Mouse (Mus musculus): ENCODE measurements around the gene Galnt7. TPM values are rescaled to one million over a fixed set of nuclear protein-coding genes. Genes with fewer than 3 reads are reported as not detected.

Galnt7 gene
- polyA plus RNA-seq, 1 experiment, result 0.96 TPM

DNA sequence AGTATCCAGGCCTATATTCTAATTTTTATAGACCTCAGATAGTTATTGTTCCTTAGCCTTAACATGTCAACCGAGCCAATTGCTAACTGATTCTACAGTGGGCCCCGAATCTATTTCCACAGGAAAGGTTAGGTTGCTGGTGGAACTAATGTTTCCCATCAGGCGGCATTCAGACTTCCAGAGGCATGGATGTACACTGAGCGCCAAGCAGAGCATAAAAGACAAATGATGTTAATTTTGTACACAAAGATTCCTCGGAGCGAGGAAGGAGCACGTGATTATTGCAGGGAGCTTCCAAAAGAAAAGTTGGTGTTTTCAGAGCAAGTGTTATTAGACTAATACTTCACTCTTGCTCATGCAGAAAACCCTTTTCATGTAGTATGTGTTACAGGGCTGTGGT, 21.1 kb downstream of the Galnt7 start:
- Histone ChIP-seq H3K4me1 (peaks cover 89% of the 10 kb centered on the region), H3K27me3 (replicated peaks) (no peaks in the 10 kb centered on the region), H3K36me3 (replicated peaks; ENCODE audit: low read length) (peaks cover 32% of the 10 kb centered on the region), H3K9me3 (no peaks in the 10 kb centered on the region), H3K4me3 (replicated peaks) (no peak overlapping the region)
- no peak for TF ChIP-seq FLI1 (IDR thresholded peaks at IDR 0.05; ENCODE audit: low read length)
- TF ChIP-seq GATA1 (IDR thresholded peaks at IDR 0.05; ENCODE audit: borderline replicate concordance, low read length), result no peak

DNA sequence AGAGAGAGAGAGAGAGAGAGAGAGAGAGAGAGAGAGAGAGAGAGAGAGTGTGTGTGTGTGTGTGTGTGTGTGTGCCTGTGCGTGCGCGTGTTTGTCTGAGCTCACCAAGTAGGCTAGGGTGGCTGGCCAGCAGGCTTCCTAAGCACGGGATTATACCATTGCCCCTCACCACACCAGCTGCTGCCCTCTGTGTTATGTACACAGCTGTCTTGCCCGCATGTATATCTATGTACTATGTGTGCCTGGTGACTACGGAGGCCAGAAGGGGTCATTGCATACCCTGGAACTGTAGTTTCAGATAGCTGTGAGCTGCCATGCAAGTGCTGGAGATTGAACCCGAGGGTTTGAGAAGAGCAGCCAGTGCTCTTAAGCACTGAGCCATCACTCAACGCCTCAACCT, 22.7 kb downstream of the Galnt7 start:
- Histone ChIP-seq H3K9me3 (no peaks in the 10 kb centered on the region), H3K4me1 (peaks cover 89% of the 10 kb centered on the region), H3K36me3 (replicated peaks; ENCODE audit: low read length) (peaks cover 34% of the 10 kb centered on the region), H3K27me3 (replicated peaks) (no peaks in the 10 kb centered on the region), H3K4me3 (replicated peaks) (peak overlapping the region; percentile 3)
- TF ChIP-seq GATA1 (IDR thresholded peaks at IDR 0.05; ENCODE audit: borderline replicate concordance, low read length) (no peak), FLI1 (IDR thresholded peaks at IDR 0.05; ENCODE audit: low read length) (no peak)

DNA sequence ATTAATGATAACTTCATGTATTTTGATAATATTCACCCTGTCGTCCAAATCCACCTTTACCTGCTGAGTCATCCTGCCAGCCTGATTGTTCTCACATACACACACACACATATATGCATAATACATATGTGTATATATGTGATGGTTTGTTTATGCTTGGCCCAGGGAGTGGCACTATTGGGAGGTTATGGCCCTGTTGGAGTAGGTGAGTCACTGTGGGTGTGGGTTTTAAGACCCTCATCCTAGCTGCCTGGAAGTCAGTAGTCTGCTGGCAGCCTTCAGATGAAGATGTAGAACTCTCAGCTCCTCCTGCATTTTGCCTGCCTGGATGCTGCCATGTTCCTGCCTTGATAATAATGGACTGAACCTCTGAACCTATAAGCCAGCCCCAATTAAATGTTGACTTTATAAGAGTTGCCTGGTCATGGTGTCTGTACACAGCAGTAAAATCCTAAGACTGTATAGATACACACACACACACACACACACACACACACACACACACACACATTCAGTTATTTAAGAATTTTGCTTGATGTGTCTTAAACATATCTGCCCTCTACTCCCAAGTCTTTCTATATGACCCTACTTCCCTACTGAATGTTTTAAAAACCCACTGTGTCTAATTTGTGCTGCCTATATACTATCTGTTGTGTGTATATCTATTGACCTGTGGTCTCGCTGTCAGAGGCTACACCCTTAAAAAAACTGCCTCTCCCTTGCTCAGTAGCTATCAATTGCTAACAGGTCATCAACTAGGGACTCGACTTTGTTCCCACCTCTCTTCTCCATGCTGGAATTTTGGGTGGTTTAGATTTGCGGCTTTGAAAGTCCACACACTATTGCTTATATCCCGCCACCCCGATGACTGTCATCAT, 23.8 kb downstream of the Galnt7 start:
- no peaks in the 10 kb centered on the region; the same call in 1 of the 2 replicates for H3K9me3 ChIP-seq
- no peak overlapping the region for H3K4me3 ChIP-seq (replicated peaks)
- peaks cover 36% of the 10 kb centered on the region for H3K36me3 ChIP-seq (replicated peaks; ENCODE audit: low read length)
- TF ChIP-seq GATA1 (IDR thresholded peaks at IDR 0.05; ENCODE audit: borderline replicate concordance, low read length) (no peak), FLI1 (IDR thresholded peaks at IDR 0.05; ENCODE audit: low read length) (no peak)
- H3K4me1 ChIP-seq, result peaks cover 90% of the 10 kb centered on the region
- H3K27me3 ChIP-seq (replicated peaks), result no peaks in the 10 kb centered on the region

DNA sequence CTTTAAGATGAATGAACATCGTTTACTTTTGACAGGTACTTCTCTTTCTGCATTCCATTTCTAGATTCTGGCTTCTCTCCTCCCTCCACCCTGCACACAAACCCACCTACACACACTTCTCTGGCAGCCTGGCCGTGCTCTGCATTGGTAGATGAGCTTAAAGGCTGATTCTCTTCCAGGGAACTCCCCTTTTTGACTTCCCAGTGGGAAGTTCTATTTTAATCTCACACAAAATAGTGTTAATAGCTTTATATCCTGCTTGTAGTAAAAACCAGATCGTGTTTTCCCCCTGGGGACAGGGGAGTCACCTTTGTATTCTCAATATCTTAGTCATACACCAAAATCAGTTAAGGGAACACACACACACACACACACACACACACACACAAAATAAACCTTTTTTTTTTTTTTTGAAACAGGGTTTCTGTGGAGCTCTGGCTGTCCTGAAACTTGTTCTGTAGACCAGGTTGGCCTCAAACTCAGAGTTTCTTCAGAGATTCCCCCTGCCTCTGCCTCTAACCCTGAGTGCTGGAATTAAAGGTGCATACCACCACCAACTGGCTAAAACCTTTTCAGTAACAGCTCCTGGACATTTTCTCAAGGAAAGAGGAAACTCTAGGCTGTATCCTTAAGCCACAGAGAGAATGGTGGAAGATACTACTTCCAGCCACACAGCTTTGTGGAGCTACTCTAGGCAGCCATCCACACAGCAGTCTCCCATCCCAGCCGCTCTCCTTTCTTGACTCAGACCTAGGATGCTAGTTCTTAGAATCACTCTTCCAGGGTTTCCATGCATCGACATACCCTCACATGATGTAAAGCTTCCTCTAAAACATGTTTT, 24.7 kb downstream of the Galnt7 start:
- H3K4me3 ChIP-seq (replicated peaks), result no peak overlapping the region
- no peaks in the 10 kb centered on the region; the same call in 1 of the 2 replicates for H3K9me3 ChIP-seq
- peaks cover 30% of the 10 kb centered on the region for H3K36me3 ChIP-seq (replicated peaks; ENCODE audit: low read length)
- H3K27me3 ChIP-seq (replicated peaks), result no peaks in the 10 kb centered on the region
- peaks cover 90% of the 10 kb centered on the region for H3K4me1 ChIP-seq
- TF ChIP-seq GATA1 (IDR thresholded peaks at IDR 0.05; ENCODE audit: borderline replicate concordance, low read length) (no peak), FLI1 (IDR thresholded peaks at IDR 0.05; ENCODE audit: low read length) (no peak)

DNA sequence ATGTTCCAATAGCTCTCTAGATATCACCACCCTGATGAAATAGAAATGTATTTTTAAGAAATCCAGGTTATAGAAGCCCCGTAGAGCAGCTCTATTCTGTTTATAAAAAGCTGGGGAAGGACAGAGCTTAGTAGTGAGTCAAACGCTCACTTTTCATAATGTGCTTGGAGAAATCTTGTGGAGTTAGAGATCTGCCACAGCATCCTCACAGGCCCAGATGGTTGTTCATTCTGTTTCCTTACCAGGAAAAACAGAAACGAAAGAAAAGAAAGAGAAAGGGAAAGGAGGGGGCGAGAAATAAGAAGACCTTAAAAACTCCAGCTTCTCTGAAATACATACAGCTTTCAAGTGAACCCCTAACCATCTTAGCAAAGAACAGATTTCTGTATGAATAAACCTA, 28.9 kb downstream of the Galnt7 start:
- peaks cover 35% of the 10 kb centered on the region for H3K36me3 ChIP-seq (replicated peaks; ENCODE audit: low read length)
- no peak for TF ChIP-seq GATA1 (IDR thresholded peaks at IDR 0.05; ENCODE audit: borderline replicate concordance, low read length)
- TF ChIP-seq FLI1 (IDR thresholded peaks at IDR 0.05; ENCODE audit: low read length), result no peak
- no peaks in the 10 kb centered on the region; the same call in 1 of the 2 replicates for H3K9me3 ChIP-seq
- no peak overlapping the region for H3K4me3 ChIP-seq (replicated peaks)
- peaks cover 88% of the 10 kb centered on the region for H3K4me1 ChIP-seq
- no peaks in the 10 kb centered on the region for H3K27me3 ChIP-seq (replicated peaks)

DNA sequence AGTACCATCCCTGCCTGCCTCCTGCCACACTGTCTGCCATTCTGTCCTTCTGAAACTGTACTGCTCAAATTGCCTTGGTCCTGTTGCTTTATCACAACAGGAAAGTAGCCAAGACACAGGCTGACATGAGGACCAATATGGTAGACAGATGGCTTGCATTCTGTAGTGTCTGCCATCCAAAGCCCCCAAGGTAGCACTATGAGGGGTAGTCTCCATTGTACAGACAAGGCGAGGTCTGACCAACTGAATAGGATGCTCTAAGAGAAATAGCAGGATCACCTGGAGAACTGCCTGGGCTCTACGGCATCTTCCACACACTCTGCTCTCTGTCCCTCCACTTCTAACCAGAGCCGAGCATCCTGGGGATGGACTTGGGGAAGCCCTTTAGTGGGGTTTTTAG, 29.8 kb downstream of the Galnt7 start:
- Histone ChIP-seq H3K4me1 (peaks cover 79% of the 10 kb centered on the region), H3K36me3 (replicated peaks; ENCODE audit: low read length) (peaks cover 35% of the 10 kb centered on the region), H3K9me3 (no peaks in the 10 kb centered on the region; the same call in 1 of the 2 replicates), H3K4me3 (replicated peaks) (peak overlapping the region; percentile 62), H3K27me3 (replicated peaks) (no peaks in the 10 kb centered on the region)
- TF ChIP-seq GATA1 (IDR thresholded peaks at IDR 0.05; ENCODE audit: borderline replicate concordance, low read length), result no peak
- no peak for TF ChIP-seq FLI1 (IDR thresholded peaks at IDR 0.05; ENCODE audit: low read length)

DNA sequence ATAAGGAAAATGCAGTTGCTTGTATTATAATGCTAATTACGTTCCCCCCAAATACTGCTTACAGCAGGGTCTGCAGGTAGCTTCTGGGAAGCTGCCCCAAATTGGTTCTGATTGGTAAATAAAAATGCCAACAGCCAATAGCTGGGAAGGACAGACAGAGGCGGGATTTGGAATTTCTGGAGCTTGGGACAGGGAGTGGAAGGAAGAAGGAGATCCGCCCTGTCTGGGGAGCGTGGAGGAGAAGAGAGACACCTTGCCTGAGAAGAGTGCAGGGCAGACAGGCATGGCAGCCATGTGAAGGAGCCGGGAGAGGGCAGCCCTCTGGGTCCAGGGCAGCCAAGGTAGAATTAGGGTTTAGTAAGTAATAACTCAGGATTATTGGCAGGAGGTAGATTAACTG, 35.9 kb downstream of the Galnt7 start:
- Histone ChIP-seq H3K27me3 (replicated peaks) (no peaks in the 10 kb centered on the region), H3K4me1 (peaks cover 67% of the 10 kb centered on the region), H3K4me3 (replicated peaks) (no peak overlapping the region), H3K9me3 (no peaks in the 10 kb centered on the region), H3K36me3 (replicated peaks; ENCODE audit: low read length) (peaks cover 39% of the 10 kb centered on the region)
- TF ChIP-seq GATA1 (IDR thresholded peaks at IDR 0.05; ENCODE audit: borderline replicate concordance, low read length) (no peak), FLI1 (IDR thresholded peaks at IDR 0.05; ENCODE audit: low read length) (no peak)

DNA sequence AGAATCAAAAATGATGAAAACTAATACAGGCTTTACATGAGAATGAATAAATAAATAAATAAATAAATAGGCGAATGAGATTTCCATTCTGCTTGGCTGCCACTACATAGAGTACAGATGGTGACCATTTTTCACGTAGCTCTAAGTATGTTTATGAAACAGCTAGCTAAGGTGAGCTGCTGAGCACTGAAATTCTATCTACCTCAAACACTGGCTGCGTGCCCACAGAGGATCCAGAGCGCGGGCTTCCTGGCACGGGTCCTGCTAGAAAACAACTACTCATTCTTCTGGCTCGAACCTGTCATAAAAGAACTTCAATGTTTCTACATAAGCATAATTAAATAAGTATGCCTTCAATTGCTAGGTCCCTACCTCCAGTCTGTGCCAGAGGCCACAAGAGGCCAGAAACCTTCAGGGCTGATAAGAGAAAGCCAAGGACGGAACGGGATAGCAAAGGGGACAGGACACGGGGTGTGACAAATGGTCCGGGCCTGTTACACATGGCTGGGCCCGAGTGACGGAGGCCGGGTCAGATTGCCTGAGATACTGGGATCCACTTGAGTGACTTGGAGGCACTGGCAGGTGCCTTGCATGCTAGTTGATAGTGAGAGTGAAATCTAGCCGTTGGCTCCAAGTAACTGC, 37.7 kb downstream of the Galnt7 start:
- Histone ChIP-seq H3K27me3 (replicated peaks) (no peaks in the 10 kb centered on the region), H3K36me3 (replicated peaks; ENCODE audit: low read length) (peaks cover 24% of the 10 kb centered on the region), H3K4me1 (peaks cover 69% of the 10 kb centered on the region), H3K9me3 (no peaks in the 10 kb centered on the region), H3K4me3 (replicated peaks) (no peak overlapping the region)
- no peak for TF ChIP-seq FLI1 (IDR thresholded peaks at IDR 0.05; ENCODE audit: low read length)

DNA sequence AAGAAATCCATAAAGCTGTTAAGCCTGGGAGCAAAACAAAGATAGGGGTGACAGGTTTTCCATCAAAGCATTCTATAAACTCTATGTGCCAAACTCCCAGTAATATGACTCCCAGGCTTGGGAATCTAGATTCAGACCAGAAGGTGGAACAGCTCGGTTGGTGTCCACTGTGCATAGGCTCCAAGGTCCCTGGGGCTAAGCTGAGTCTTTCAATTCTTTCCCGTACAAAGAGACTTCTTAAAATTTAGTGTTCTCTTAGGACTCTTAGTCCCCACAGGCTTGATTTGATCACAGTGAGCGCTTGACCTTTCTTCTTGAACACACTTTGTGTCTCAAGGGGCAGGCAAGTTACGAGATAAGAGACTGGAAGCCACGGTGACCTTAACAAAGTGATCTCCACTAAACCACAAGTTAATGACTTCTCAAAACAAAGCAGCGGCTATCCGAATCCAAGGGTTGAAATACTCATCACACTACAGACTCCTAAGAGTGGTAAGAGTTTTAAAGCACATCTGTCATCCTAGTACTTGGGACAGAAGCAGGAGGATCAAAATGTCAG, 41.3 kb downstream of the Galnt7 start:
- TF ChIP-seq FLI1 (IDR thresholded peaks at IDR 0.05; ENCODE audit: low read length) (no peak), GATA1 (IDR thresholded peaks at IDR 0.05; ENCODE audit: borderline replicate concordance, low read length) (no peak)
- Histone ChIP-seq H3K4me1 (peaks cover 70% of the 10 kb centered on the region), H3K27me3 (replicated peaks) (no peaks in the 10 kb centered on the region), H3K36me3 (replicated peaks; ENCODE audit: low read length) (peaks cover 20% of the 10 kb centered on the region), H3K4me3 (replicated peaks) (no peak overlapping the region), H3K9me3 (no peaks in the 10 kb centered on the region)
